Mouse (Mus musculus) C2C12 (cell line): Measurements from ENCODE around the gene Ap2a1.

Experiments
- CEBPB ChIP-seq: IDR thresholded peaks from one replicate; pipeline ENCODE4 v1.6.1; 2011; ENCODE audit warnings: low read depth, mild to moderate bottlenecking, control low read depth, moderate library complexity
- CTCF ChIP-seq: IDR thresholded peaks from one replicate; pipeline ENCODE4 v1.5.1; 2011; ENCODE audit not compliant: control insufficient read depth, insufficient read depth, insufficient read length
- MAX ChIP-seq: IDR thresholded peaks from one replicate; pipeline ENCODE4 v1.6.1; 2011; ENCODE audit warnings: mild to moderate bottlenecking, control low read depth
- MYOD1 ChIP-seq: IDR thresholded peaks from one replicate; pipeline ENCODE4 v1.6.1; 2011; ENCODE audit warnings: low read depth; ENCODE audit not compliant: control insufficient read depth, insufficient read length
- MYOG ChIP-seq: IDR thresholded peaks from one replicate; pipeline ENCODE4 v1.6.1; 2011; ENCODE audit not compliant: control insufficient read depth, insufficient read length; ENCODE audit errors: extremely low read depth
- USF1 ChIP-seq: IDR thresholded peaks from one replicate; pipeline ENCODE4 v1.6.1; 2011; ENCODE audit warnings: low read depth, mild to moderate bottlenecking, control low read depth, moderate library complexity

- TF ChIP-seq CTCF (no peak), USF1 (no peak), MYOD1 (no peak), MAX (no peak), CEBPB (no peak), MYOG (no peak)
These were observed 35.7 kb upstream of the Ap2a1 start for GRCm38 (mm10) chr7:44964990-44965389.
